ENCODE assay signal across 8 mouse cellular contexts in the genomic region with DNA sequence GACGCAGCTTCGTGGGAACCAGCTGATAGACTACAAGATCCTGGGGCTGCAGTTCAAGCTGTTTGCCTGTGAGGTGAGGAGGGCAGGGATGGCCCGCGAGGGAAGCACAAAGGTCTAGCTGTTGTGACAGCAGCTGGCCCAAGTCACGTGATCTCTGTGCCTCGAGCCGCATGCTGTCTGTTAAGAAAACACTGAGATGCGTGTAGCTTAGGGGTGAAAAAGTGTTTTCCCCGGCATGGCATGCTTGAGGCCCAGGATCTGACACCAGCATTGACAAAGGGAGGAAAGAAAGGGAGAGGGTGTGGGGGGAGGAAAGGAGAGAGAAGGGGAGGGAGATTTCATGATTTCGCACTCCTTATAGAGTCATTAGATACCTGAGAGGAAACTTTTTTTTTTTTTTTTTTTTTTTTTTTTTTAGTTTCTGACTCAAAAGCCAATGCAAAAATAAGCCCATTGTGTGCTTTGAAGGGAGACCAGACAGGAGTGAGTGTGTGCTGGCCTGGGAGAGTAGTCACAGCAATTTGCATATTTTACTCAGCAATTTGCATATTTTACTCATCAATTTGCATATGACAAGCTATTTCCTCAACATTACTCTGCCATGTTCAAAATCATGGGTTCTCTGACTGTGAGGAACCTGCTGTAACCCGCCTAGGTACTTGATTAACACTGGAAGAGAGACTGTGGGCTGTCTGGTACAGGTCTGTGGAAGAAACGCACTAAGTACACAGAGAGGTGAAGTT. TPM values are rescaled to one million over a fixed set of nuclear protein-coding genes. Genes with fewer than 3 reads are reported as not detected.
DNase-seq lines count a peak whose midpoint lies in the region; ATAC-seq lines count a peak whose summit lies in the region.

No protein-coding gene starts in this region.

- no peaks in the 10 kb centered on the region for H3K27me3 ChIP-seq in heart, embryonic 10.5 days (ENCODE audit: insufficient read depth, poor library complexity, severe bottlenecking)
- no peaks in the 10 kb centered on the region for H3K27me3 ChIP-seq in forebrain, embryonic 11.5 days (ENCODE audit: control insufficient read depth, insufficient read depth, low read length)
- no peaks in the 10 kb centered on the region for H3K27me3 ChIP-seq in midbrain, embryonic 14.5 days (ENCODE audit: control insufficient read depth, insufficient read depth, low read length)

- H3K27ac ChIP-seq in heart, embryonic 10.5 days = peak overlapping the region; percentile 85
- H3K27ac ChIP-seq in forebrain, embryonic 11.5 days (ENCODE audit: low read depth, low read length) = peak overlapping the region; percentile 57; the same call in 1 of the 2 replicates
- peak overlapping the region; percentile 47 for H3K27ac ChIP-seq in midbrain, embryonic 14.5 days (replicated peaks; ENCODE audit: low read depth, low read length)

- peak; percentile 57 for ATAC-seq in forebrain, embryonic 11.5 days (replicated peaks; ENCODE audit: low FRiP score)
- peak; percentile 57 for ATAC-seq in midbrain, embryonic 14.5 days (ENCODE audit: low FRiP score, low TSS enrichment)

- H3K4me2 ChIP-seq in forebrain, embryonic 11.5 days (ENCODE audit: low read depth, low read length, severe bottlenecking) = no peak overlapping the region
- H3K4me2 ChIP-seq in midbrain, embryonic 14.5 days (ENCODE audit: low read length) = peak overlapping the region; percentile 0; the same call in 1 of the 2 replicates

- H3K9me3 ChIP-seq in heart, embryonic 10.5 days = no peaks in the 10 kb centered on the region
- no peaks in the 10 kb centered on the region for H3K9me3 ChIP-seq in forebrain, embryonic 11.5 days (ENCODE audit: control insufficient read depth, low read length)
- H3K9me3 ChIP-seq in midbrain, embryonic 14.5 days (ENCODE audit: control insufficient read depth, low read length) = no peaks in the 10 kb centered on the region

- H3K4me3 ChIP-seq in heart, embryonic 10.5 days = no peak overlapping the region
- no peak overlapping the region for H3K4me3 ChIP-seq in forebrain, embryonic 11.5 days (ENCODE audit: low read depth, low read length)
- H3K4me3 ChIP-seq in midbrain, embryonic 14.5 days (replicated peaks; ENCODE audit: low read depth, low read length) = no peak overlapping the region

- DNase-seq in heart, embryonic 10.5 days (ENCODE audit: low spot score) = no peak
- no peak for DNase-seq in heart, postnatal 25 days (ENCODE audit: low spot score)
- DNase-seq in B cell, adult 2 months = peak; percentile 70 to 73
- DNase-seq in forebrain, embryonic 11.5 days (ENCODE audit: low spot score) = peak; percentile 61
- peak; percentile 67 for DNase-seq in midbrain, embryonic 14.5 days
- DNase-seq in testis, postnatal 10 days (ENCODE audit: low spot score) = no peak
- DNase-seq in testis, postnatal 14 days (ENCODE audit: low spot score) = no peak
- no peak for DNase-seq in gastrocnemius, postnatal 36 days

- peaks cover 43% of the 10 kb centered on the region for H3K4me1 ChIP-seq in heart, embryonic 10.5 days
- H3K4me1 ChIP-seq in forebrain, embryonic 11.5 days (replicated peaks; ENCODE audit: control insufficient read depth, insufficient read depth, low read length) = peaks cover 9% of the 10 kb centered on the region; the same call in 1 of the 2 replicates
- peaks cover 24% of the 10 kb centered on the region for H3K4me1 ChIP-seq in midbrain, embryonic 14.5 days (ENCODE audit: control insufficient read depth, insufficient read depth, low read length)

- no peak overlapping the region for H3K9ac ChIP-seq in forebrain, embryonic 11.5 days (ENCODE audit: low read length)
- no peak overlapping the region for H3K9ac ChIP-seq in midbrain, embryonic 14.5 days (replicated peaks; ENCODE audit: low read length)

- no peaks in the 10 kb centered on the region for H3K36me3 ChIP-seq in heart, embryonic 10.5 days
- no peaks in the 10 kb centered on the region for H3K36me3 ChIP-seq in forebrain, embryonic 11.5 days (ENCODE audit: control insufficient read depth, insufficient read depth, low read length)
- H3K36me3 ChIP-seq in midbrain, embryonic 14.5 days (ENCODE audit: control insufficient read depth, insufficient read depth, low read length) = no peaks in the 10 kb centered on the region

- intact Hi-C loops in heart, postnatal 25 days (cut with DNase I) = no loop called here
- intact Hi-C loops in gastrocnemius, postnatal 36 days (cut with DNase I) = no loop called here

- WGBS in heart, embryonic 10.5 days = 26% methylated on average over 12 of the region's 12 CpGs
- WGBS in forebrain, embryonic 11.5 days = 34% methylated on average over 12 of the region's 12 CpGs
- 19% methylated on average over 12 of the region's 12 CpGs for WGBS in midbrain, embryonic 14.5 days

RNA-seq across cellular contexts. Expression of gene Ncf2, which starts 17.2 kb away (rescaled TPM):
- 2.0 and 3.5 TPM in 2 replicates for polyA plus RNA-seq in heart, embryonic 10.5 days (2016; fragmentation: Nextera tagmentation; extraction: Ambion mirVana)
- total RNA-seq in heart, postnatal 25 days (2021) = 1 to 10 TPM; 2.9 to 3.7 TPM
- polyA plus RNA-seq in forebrain, embryonic 11.5 days (2014; fragmentation: Nextera tagmentation; extraction: Ambion mirVana) = 2.5 TPM in 2 replicates
- 0.69 and 3.4 TPM in 2 replicates for polyA plus RNA-seq in midbrain, embryonic 14.5 days (2014; fragmentation: Nextera tagmentation; extraction: Ambion mirVana)
- 1 to 10 TPM in 1 of 2 experiments, under 1 TPM in 1; 0.54 to 2.4 TPM for total RNA-seq in gastrocnemius, postnatal 36 days (2021)

RNA-seq across cellular contexts. Expression of gene Arpc5, which starts 50.9 kb away (rescaled TPM):
- polyA plus RNA-seq in heart, embryonic 10.5 days (2016; fragmentation: Nextera tagmentation; extraction: Ambion mirVana) = 238 and 256 TPM in 2 replicates
- total RNA-seq in heart, postnatal 25 days (2021) = 10 to 100 TPM; 34.7 to 40.4 TPM
- 252 and 259 TPM in 2 replicates for polyA plus RNA-seq in forebrain, embryonic 11.5 days (2014; fragmentation: Nextera tagmentation; extraction: Ambion mirVana)
- 395 and 418 TPM in 2 replicates for polyA plus RNA-seq in midbrain, embryonic 14.5 days (2014; fragmentation: Nextera tagmentation; extraction: Ambion mirVana)
- total RNA-seq in gastrocnemius, postnatal 36 days (2021) = 10 to 100 TPM; 11.9 to 12.5 TPM

RNA-seq across cellular contexts. Expression of gene Rgl1, which starts 51.0 kb away (rescaled TPM):
- polyA plus RNA-seq in heart, embryonic 10.5 days (2016; fragmentation: Nextera tagmentation; extraction: Ambion mirVana) = 51.2 and 58.3 TPM in 2 replicates
- total RNA-seq in heart, postnatal 25 days (2021) = 10 to 100 TPM; 37.0 to 38.2 TPM
- polyA plus RNA-seq in forebrain, embryonic 11.5 days (2014; fragmentation: Nextera tagmentation; extraction: Ambion mirVana) = 28.6 and 32.5 TPM in 2 replicates
- 9.5 and 16.6 TPM in 2 replicates for polyA plus RNA-seq in midbrain, embryonic 14.5 days (2014; fragmentation: Nextera tagmentation; extraction: Ambion mirVana)
- 10 to 100 TPM; 10.8 to 10.9 TPM for total RNA-seq in gastrocnemius, postnatal 36 days (2021)

Comparison
In these comparisons a context has a peak if more than half of its experiments do, and no peak if none do; other contexts are left out.
1. DNase-seq: peak in B cell, adult 2 months (2 of 2), forebrain, embryonic 11.5 days (single experiment) and midbrain, embryonic 14.5 days (single experiment); none in heart, embryonic 10.5 days (single experiment), heart, postnatal 25 days (single experiment), testis, postnatal 10 days (single experiment), testis, postnatal 14 days (single experiment) and gastrocnemius, postnatal 36 days (0 of 2).
2. Peak in every context shown above with its lines, with median percentiles within 50 percentile points of each other: H3K27ac ChIP-seq.